Mouse (Mus musculus): ENCODE results near the gene Lrrc10b.

DNA sequence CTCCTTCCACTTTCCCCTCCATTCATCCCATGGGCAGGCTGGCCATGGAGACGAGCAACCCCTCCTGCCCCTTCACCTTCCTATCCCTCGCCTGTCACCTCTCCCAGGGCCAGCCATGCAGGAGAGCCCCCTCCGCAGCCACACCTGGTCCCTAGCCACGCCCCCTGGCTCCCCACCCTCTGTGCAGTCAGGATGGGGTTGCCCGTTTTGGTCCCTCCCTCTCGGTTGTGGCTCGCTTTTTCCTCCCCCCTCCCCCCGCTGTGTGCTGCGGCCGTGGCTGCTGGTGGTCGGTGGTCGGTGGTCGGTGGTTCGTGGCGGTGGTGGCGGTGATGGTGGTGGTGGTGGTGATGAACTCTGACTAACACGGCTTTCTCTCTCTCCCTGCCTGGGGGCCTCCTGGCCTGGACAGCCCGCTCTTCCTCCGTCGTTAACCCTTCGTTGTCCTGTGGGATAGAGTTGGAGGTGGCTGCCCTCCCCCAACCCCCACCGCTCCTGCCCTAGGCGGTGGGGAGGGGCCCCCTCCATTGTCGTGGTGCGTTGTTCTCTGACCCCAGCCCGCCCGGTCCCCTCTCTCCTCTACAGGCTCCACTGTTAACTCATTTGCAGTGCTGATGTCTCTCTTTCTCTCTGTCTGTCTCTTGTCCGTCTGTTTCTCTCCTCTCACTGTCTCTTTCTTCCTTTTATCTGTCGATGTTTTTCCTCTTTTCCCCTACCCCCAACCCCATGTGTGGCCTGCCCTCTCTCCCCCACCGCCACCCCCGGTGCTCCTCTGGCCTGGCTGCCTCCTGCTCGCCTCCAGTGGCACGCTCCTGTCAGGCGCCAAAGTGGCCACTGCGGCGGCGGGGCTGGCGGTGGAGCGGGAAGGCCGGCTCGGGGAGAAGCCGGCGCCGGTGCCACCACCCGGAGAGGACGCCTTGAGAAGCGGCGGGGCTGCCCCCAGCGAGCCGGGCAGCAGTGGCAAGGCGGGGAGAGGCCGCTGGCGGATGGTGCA lies 35.0 kb downstream of the Lrrc10b start:
- TF ChIP-seq GATA1 (IDR thresholded peaks at IDR 0.05; ENCODE audit: low read length) = no peak
- no peak for TF ChIP-seq TAL1 (IDR thresholded peaks at IDR 0.05; ENCODE audit: low read length)

Measured in erythroblast, embryonic 14.5 days (primary cell).